Mouse (Mus musculus): ENCODE results near the gene Gpx7. TPM values are rescaled to one million over a fixed set of nuclear protein-coding genes. Genes with fewer than 3 reads are reported as not detected.

Gene Gpx7
- polyA plus RNA-seq, 1 experiment from 2014 or later: 34.8 TPM

DNA sequence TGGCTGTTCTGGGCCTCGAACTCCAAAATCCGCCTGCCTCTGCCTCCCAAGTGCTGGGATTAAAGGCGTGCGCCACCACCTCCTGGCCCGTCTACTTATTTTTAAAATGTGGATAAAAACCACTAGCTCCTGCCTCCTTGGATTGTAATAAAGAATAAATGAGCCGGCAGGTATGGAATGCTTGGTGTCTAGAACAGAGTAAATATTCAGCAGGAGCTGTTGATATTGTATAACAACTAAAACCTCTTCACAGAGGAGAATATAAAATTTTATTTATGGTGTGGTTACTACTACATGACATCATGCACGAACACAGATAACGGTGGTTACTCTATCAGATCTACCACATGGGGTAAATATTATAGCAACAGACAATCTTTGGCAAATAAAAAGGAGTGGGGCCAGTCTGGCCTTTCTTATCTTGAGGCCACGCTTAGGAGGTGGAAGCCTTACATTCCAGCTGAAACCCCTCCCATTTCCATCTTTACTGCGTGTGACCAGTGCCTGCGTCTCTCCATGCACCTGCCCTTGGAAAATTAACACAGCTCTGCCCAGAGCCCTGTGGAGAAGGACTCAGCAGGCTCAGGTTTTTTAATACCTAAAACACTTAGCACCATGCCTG is 21.1 kb upstream of the Gpx7 start:
- no peaks in the 10 kb centered on the region for H3K27me3 ChIP-seq (ENCODE audit: poor library complexity, severe bottlenecking)
- no peaks in the 10 kb centered on the region for H3K9me3 ChIP-seq
- H3K4me1 ChIP-seq: peaks cover 47% of the 10 kb centered on the region
- H3K36me3 ChIP-seq (replicated peaks): no peaks in the 10 kb centered on the region
- WGBS: 85% methylated on average over 11 of the region's 11 CpGs
- peak overlapping the region; percentile 65; the same call in 1 of the 2 replicates for H3K27ac ChIP-seq
- no peak overlapping the region for H3K4me3 ChIP-seq
- DNase-seq (ENCODE audit: extremely low spot score, low spot score): no peak

DNA sequence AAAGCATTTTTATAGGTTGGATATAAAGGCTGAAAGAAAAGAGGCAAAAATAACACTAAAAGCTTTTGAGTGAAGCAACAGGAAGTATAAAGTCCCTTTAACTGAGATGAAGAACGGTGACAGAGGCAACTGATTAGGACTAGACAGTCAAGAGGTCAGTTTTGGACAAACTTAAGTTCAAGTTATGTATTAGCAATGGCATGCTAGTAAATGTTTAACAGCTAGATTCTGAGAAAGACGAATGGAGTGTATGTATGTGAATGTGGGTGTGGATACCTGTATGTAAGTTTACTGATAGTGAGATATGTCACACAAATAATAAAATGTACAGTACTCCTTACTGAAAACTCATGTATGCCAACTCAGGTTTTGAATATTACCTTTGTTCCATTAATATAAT is 17.8 kb upstream of the Gpx7 start:
- H3K4me3 ChIP-seq: no peak overlapping the region
- 92% methylated on average over 2 of the region's 2 CpGs for WGBS
- H3K27ac ChIP-seq: no peak overlapping the region
- no peaks in the 10 kb centered on the region for H3K9me3 ChIP-seq
- no peak for DNase-seq (ENCODE audit: extremely low spot score, low spot score)
- no peaks in the 10 kb centered on the region for H3K27me3 ChIP-seq (ENCODE audit: poor library complexity, severe bottlenecking)
- peaks cover 16% of the 10 kb centered on the region for H3K4me1 ChIP-seq
- H3K36me3 ChIP-seq (replicated peaks): no peaks in the 10 kb centered on the region

DNA sequence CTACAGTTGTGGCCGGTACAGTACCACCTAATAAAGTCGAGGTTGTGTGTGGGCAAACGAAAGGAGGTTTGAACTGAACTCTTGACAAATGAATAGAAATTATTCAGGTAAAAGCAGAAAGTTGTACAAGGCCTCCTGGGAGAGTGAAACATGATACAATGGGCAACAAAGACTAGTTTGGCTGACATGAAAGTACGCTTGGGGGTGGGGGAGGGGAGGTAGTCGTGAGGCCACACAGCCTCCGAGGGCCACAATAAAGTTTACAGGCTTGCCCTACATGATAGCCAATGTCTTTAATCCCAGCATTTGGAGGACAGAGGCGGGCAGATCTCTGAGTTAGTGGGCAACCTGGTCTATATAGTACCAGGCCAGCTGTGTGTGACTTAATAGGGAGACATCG is 860 bp upstream of the Gpx7 start:
- H3K4me1 ChIP-seq: peaks cover 39% of the 10 kb centered on the region
- DNase-seq (ENCODE audit: extremely low spot score, low spot score): no peak
- peak overlapping the region; percentile 88 for H3K27ac ChIP-seq
- peaks cover 14% of the 10 kb centered on the region; the same call in 1 of the 2 replicates for H3K27me3 ChIP-seq (ENCODE audit: poor library complexity, severe bottlenecking)
- H3K36me3 ChIP-seq (replicated peaks): 0 out of 2 replicates have a peak, but pooled peaks cover 8% of the 10 kb centered on the region
- H3K4me3 ChIP-seq: no peak overlapping the region
- 41% methylated on average over 8 of the region's 8 CpGs for WGBS
- peaks cover 4% of the 10 kb centered on the region; the same call in 1 of the 2 replicates for H3K9me3 ChIP-seq

DNA sequence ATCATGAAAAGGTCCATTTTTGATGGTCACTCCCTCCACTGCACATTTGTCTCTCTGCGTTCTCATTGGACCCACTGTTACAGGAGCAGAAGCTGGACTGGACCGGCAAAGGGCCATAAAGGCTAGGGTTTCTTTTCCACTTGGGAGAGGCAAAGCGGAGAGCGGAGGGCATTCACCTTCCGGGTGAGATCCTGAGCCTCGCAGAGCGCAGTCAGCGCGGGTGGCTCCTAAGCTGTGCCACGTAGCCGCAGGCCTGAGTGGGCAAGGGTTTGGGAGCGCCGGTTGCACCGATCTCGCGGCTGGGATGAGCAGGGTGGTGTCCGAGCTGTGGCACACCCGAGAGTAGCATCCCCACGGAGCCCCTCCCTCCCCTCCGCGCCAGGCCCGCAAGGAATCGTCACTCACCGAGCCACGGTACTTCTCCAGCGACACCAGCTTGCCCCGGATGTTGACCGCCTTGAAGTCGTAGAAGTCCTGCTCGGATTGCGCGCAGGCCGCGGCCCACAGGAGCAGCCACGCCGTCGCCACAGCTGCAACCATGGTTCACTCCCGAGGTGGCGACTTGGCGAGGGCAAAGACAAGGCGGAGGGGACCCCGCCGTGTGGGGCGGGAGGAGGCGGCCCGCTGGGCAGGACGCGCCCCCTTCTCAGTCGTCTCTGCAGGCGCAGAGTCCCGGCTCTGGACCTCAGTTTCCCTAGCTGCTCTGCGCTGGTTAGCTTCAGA is 462 bp downstream of the Gpx7 start:
- WGBS: 1% methylated on average over 52 of the region's 52 CpGs
- Histone ChIP-seq H3K9me3 (peaks cover 4% of the 10 kb centered on the region; the same call in 1 of the 2 replicates), H3K36me3 (replicated peaks) (peaks cover 10% of the 10 kb centered on the region; the same call in 1 of the 2 replicates), H3K27ac (peak overlapping the region; percentile 88), H3K4me1 (peaks cover 41% of the 10 kb centered on the region), H3K4me3 (peak overlapping the region; percentile 54), H3K27me3 (ENCODE audit: poor library complexity, severe bottlenecking) (peaks cover 14% of the 10 kb centered on the region; the same call in 1 of the 2 replicates)
- DNase-seq (ENCODE audit: extremely low spot score, low spot score): peak; percentile 62

GRCm38 (mm10) chr4:108405766-108406137 is 1.0 kb downstream of the Gpx7 start:
- H3K9me3 ChIP-seq: peaks cover 4% of the 10 kb centered on the region; the same call in 1 of the 2 replicates
- peak overlapping the region; percentile 54 for H3K4me3 ChIP-seq
- DNase-seq (ENCODE audit: extremely low spot score, low spot score): no peak
- H3K36me3 ChIP-seq (replicated peaks): peaks cover 15% of the 10 kb centered on the region
- peak overlapping the region; percentile 88 for H3K27ac ChIP-seq
- H3K4me1 ChIP-seq: peaks cover 41% of the 10 kb centered on the region
- WGBS: 72% methylated on average over 3 of the region's 3 CpGs
- H3K27me3 ChIP-seq (ENCODE audit: poor library complexity, severe bottlenecking): peaks cover 14% of the 10 kb centered on the region; the same call in 1 of the 2 replicates

DNA sequence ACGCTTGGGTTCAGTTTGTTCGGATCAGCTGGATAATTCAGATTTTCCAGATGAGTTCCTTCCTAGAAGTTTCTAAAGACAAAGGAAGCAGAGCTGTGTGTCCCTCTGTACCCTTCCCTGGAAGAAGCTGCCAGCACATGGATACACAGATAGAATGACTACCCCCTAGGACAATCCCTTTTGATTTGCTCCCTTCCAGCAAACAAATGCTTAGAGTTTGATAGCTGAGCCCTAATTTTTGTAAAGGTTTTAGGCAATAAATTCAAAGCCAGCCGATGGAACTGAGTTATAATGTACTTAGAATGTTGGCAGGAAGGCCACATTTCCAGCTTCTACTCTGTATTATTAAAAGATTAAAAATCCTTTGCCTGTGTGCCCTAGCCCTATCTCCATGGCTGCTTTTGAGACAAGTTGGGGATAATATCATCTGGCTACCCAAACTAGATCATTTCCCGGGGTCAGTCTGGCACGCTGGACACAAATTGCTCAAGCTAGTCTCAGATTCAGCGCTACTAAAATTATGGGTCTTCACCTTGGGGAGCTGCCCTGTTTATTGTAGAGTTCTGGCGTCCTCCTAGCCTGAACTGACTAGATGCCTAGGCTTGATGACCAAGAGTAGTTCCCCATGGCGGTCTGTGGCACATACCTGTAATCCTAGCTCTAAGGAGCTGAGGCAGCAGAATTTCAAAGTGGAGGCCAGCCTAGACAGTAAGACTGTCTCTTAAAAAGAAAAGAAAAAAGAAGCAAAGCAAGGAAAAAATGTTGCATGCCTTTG is 2.7 kb downstream of the Gpx7 start:
- Histone ChIP-seq H3K9me3 (no peaks in the 10 kb centered on the region), H3K27me3 (ENCODE audit: poor library complexity, severe bottlenecking) (peaks cover 14% of the 10 kb centered on the region; the same call in 1 of the 2 replicates), H3K36me3 (replicated peaks) (peaks cover 20% of the 10 kb centered on the region), H3K4me1 (peaks cover 41% of the 10 kb centered on the region), H3K4me3 (no peak overlapping the region), H3K27ac (no peak overlapping the region)
- DNase-seq (ENCODE audit: extremely low spot score, low spot score): no peak
- WGBS: 89% methylated on average over 8 of the region's 8 CpGs

DNA sequence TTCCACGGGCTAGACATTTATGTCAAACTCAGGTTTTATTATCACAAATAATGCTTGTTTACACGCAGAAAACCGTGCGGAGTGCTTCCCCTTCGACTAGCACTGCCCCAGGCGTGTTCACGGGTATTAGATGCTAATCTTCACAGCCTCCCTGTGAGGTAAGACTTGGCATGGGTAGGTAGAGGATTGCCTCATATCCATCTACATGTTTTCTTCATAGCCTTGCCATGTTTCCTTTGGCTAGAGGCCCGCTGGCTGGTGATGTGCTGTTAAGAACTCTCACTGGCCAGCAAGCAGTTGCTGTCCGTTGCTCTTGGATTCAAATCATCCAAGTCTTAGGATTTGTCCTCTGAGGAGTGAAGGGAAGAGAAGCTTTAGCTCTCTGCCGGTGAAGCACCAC is 6.4 kb downstream of the Gpx7 start:
- 94% methylated on average over 10 of the region's 10 CpGs for WGBS
- H3K4me1 ChIP-seq: peaks cover 11% of the 10 kb centered on the region
- no peaks in the 10 kb centered on the region for H3K9me3 ChIP-seq
- no peak overlapping the region for H3K27ac ChIP-seq
- DNase-seq (ENCODE audit: extremely low spot score, low spot score): no peak
- H3K27me3 ChIP-seq (ENCODE audit: poor library complexity, severe bottlenecking): 0 out of 2 replicates have a peak, but pooled peaks cover 4% of the 10 kb centered on the region
- peaks cover 20% of the 10 kb centered on the region for H3K36me3 ChIP-seq (replicated peaks)
- H3K4me3 ChIP-seq: no peak overlapping the region

DNA sequence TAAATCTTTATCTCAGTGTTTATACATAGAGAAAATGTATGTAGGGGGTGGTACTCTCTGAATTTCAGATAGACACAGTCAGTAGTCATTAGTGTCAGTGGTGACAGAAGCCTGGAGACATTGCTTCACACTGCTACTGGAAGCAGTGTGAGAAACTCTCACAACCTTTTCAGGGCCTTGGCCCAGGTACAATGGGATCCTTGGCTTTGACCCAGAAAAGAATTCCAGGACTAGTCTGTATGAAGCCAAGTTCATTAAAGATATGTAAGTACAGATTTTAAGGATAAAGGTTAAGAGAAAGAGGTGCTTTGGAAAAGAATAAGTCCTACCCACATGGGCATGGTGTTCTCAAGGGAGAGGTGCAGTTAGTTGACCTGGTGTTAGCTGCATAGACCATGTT is 12.5 kb downstream of the Gpx7 start:
- Histone ChIP-seq H3K36me3 (replicated peaks) (no peaks in the 10 kb centered on the region), H3K4me1 (0 out of 2 replicates have a peak, but pooled peaks cover 2% of the 10 kb centered on the region), H3K4me3 (no peak overlapping the region), H3K9me3 (peaks cover 5% of the 10 kb centered on the region; the same call in 1 of the 2 replicates), H3K27me3 (ENCODE audit: poor library complexity, severe bottlenecking) (no peaks in the 10 kb centered on the region), H3K27ac (no peak overlapping the region)
- no peak for DNase-seq (ENCODE audit: extremely low spot score, low spot score)

DNA sequence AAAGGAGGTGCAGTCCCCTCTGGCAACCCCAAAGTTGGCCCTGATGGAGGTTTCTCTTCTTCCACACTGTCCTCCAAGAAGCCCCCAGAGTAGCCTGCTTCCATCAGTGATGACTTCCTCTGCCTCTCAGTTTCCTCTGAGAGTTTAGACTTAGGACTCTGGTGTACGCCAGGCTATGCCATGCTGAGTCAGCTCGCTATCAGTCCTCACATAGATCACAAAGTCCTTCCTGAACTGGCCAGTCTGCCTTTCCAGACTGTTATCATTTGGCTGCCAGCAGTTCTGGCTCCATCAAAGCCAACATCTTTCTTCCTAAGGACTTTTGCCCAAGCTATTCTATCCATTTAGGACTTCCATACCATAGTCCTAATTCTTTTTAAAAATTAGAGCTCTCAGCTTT is 14.2 kb downstream of the Gpx7 start:
- no peak overlapping the region for H3K27ac ChIP-seq
- H3K36me3 ChIP-seq (replicated peaks): no peaks in the 10 kb centered on the region
- WGBS: 83% methylated on average over 2 of the region's 2 CpGs
- H3K9me3 ChIP-seq: peaks cover 5% of the 10 kb centered on the region; the same call in 1 of the 2 replicates
- H3K4me3 ChIP-seq: no peak overlapping the region
- peaks cover 18% of the 10 kb centered on the region for H3K4me1 ChIP-seq
- DNase-seq (ENCODE audit: extremely low spot score, low spot score): no peak
- no peaks in the 10 kb centered on the region for H3K27me3 ChIP-seq (ENCODE audit: poor library complexity, severe bottlenecking)

- WGBS: 87% methylated on average over 5 of the region's 5 CpGs
- 0 out of 2 replicates have a peak, but pooled peaks cover 8% of the 10 kb centered on the region for H3K27me3 ChIP-seq (ENCODE audit: poor library complexity, severe bottlenecking)
- H3K9me3 ChIP-seq: peaks cover 5% of the 10 kb centered on the region; the same call in 1 of the 2 replicates
- H3K27ac ChIP-seq: no peak overlapping the region
- H3K4me1 ChIP-seq: peaks cover 27% of the 10 kb centered on the region
- no peak for DNase-seq (ENCODE audit: extremely low spot score, low spot score)
- no peak overlapping the region for H3K4me3 ChIP-seq
- H3K36me3 ChIP-seq (replicated peaks): no peaks in the 10 kb centered on the region
Observed at GRCm38 (mm10) chr4:108391124-108391523, 15.6 kb downstream of the Gpx7 start.

DNA sequence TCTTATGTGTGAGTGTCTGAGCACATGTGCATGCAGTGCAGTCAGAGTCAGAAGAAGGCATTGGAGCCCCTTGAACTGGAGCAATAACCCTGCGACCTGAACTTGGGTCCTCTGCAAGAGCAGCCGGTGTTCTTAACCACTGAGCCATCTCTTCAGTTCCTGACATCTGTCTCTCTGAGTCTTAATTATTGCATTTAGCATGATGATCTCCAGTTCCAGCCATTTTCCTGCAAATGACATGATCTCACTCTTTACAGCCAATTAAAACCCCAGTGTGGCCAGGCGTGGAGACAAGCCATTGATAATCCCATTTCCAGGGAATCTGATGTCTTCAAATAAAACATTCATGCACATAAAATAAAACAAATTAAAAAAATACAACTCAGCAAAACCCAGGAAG is 18.0 kb downstream of the Gpx7 start:
- H3K36me3 ChIP-seq (replicated peaks): no peaks in the 10 kb centered on the region
- WGBS: 79% methylated on average over 3 of the region's 3 CpGs
- H3K27ac ChIP-seq: 0 out of 2 replicates have a peak overlapping the region, but pooled peaks have one; percentile 89
- H3K27me3 ChIP-seq (ENCODE audit: poor library complexity, severe bottlenecking): peaks cover 32% of the 10 kb centered on the region
- H3K9me3 ChIP-seq: no peaks in the 10 kb centered on the region
- DNase-seq (ENCODE audit: extremely low spot score, low spot score): no peak
- no peak overlapping the region for H3K4me3 ChIP-seq
- H3K4me1 ChIP-seq: peaks cover 32% of the 10 kb centered on the region

- Histone ChIP-seq H3K27ac (peak overlapping the region; percentile 89), H3K9me3 (no peaks in the 10 kb centered on the region), H3K36me3 (replicated peaks) (no peaks in the 10 kb centered on the region), H3K27me3 (ENCODE audit: poor library complexity, severe bottlenecking) (peaks cover 42% of the 10 kb centered on the region), H3K4me3 (peak overlapping the region; percentile 45), H3K4me1 (peaks cover 42% of the 10 kb centered on the region)
- peak; percentile 70 for DNase-seq (ENCODE audit: extremely low spot score, low spot score)
- WGBS: 9% methylated on average over 18 of the region's 18 CpGs
Observed at GRCm38 (mm10) chr4:108387681-108388253, 19.0 kb downstream of the Gpx7 start.

Data from forebrain, embryonic 10.5 days (tissue).